In genomic region chr17:50504070-50504846, GRCm38 (mm10) we compare ENCODE assay signal across 26 mouse cellular contexts. TPM values are rescaled to one million over a fixed set of nuclear protein-coding genes. Genes with fewer than 3 reads are reported as not detected.
DNase-seq lines count a peak whose midpoint lies in the region; ATAC-seq lines count a peak whose summit lies in the region.
"Had no signal": no experiment of that assay in that cellular context is flagged by ENCODE, and none has a peak within 500 bp of the region (broad histone marks: within the 10 kb centered on the region; RNA-seq: fewer than 3 reads in every experiment).

No protein-coding gene starts in this region.

- H3K36me3 ChIP-seq in midbrain, embryonic 16.5 days (ENCODE audit: control insufficient read depth, insufficient read depth, low read length): no peaks in the 10 kb centered on the region
- H3K36me3 ChIP-seq: forebrain, embryonic 10.5 days; heart, embryonic 10.5 days; intestine, embryonic 15.5 days; limb, embryonic 13.5 days; liver, embryonic 12.5 days had no signal

- H3K4me3 ChIP-seq in midbrain, embryonic 16.5 days (ENCODE audit: low read depth, low read length): no peak overlapping the region
- H3K4me3 ChIP-seq: forebrain, embryonic 10.5 days; heart, embryonic 10.5 days; intestine, embryonic 15.5 days; limb, embryonic 13.5 days; liver, embryonic 12.5 days; megakaryocyte, embryonic 14.5 days had no signal

- H3K27me3 ChIP-seq in midbrain, embryonic 16.5 days (ENCODE audit: control insufficient read depth, insufficient read depth, low read depth, low read length): no peaks in the 10 kb centered on the region
- H3K27me3 ChIP-seq: intestine, embryonic 15.5 days had no signal

- H3K27ac ChIP-seq in midbrain, embryonic 16.5 days (ENCODE audit: low read length): no peak overlapping the region
- H3K27ac ChIP-seq: forebrain, embryonic 10.5 days; heart, embryonic 10.5 days; intestine, embryonic 15.5 days; limb, embryonic 13.5 days; liver, embryonic 12.5 days had no signal

- H3K4me2 ChIP-seq in midbrain, embryonic 16.5 days (ENCODE audit: low read length): no peak overlapping the region
- H3K4me2 ChIP-seq: intestine, embryonic 15.5 days; limb, embryonic 13.5 days; liver, embryonic 12.5 days had no signal

- peak; percentile 8 for DNase-seq in 3134 (ENCODE audit: extremely low read depth, insufficient read length, low spot score)
- peak; percentile 31 for DNase-seq in 3T3-L1 (ENCODE audit: low read depth, low spot score)
- DNase-seq in Muller cell, postnatal 12 days (ENCODE audit: inconsistent ontology term): peak; percentile 6
- no peak for DNase-seq in cerebellum, postnatal 36 days
- DNase-seq in cerebellum, adult 11-12 months: no peak
- DNase-seq: adrenal gland, postnatal 10 days; gastrocnemius, postnatal 36 days; kidney, adult 9 months; kidney, postnatal 25 days; layer of hippocampus, postnatal 36 days; lung, adult 18-20 months; lung, postnatal 10 days; right cerebral cortex, postnatal 25 days; spleen, adult 18-20 months; thymus, postnatal 25 days had no signal

- H3K9me3 ChIP-seq in midbrain, embryonic 16.5 days (replicated peaks; ENCODE audit: control insufficient read depth, low read length, poor library complexity, severe bottlenecking): no peaks in the 10 kb centered on the region
- H3K9me3 ChIP-seq: forebrain, embryonic 10.5 days; heart, embryonic 10.5 days; intestine, embryonic 15.5 days; limb, embryonic 13.5 days; liver, embryonic 12.5 days; megakaryocyte, embryonic 14.5 days had no signal

- 0 out of 2 replicates have a peak, but pooled peaks have one; percentile 3 for ATAC-seq in megakaryocyte progenitor cell, adult 5-6 weeks (replicated peaks; ENCODE audit: poor library complexity)
- no peak for ATAC-seq in midbrain, embryonic 16.5 days
- ATAC-seq: CD4-positive, CD25-positive, alpha-beta regulatory T cell, adult 4 months; forebrain, embryonic 16.5 days; hindbrain, embryonic 16.5 days; intestine, embryonic 15.5 days; liver, embryonic 12.5 days had no signal

- H3K4me1 ChIP-seq in midbrain, embryonic 16.5 days (ENCODE audit: control insufficient read depth, insufficient read depth, low read length): 0 out of 2 replicates have a peak, but pooled peaks cover 2% of the 10 kb centered on the region

- WGBS in midbrain, embryonic 16.5 days: 71% methylated on average over 6 of the region's 6 CpGs

- no peak overlapping the region for H3K9ac ChIP-seq in midbrain, embryonic 16.5 days (ENCODE audit: low read depth, low read length)
- H3K9ac ChIP-seq: intestine, embryonic 15.5 days; limb, embryonic 13.5 days; liver, embryonic 12.5 days had no signal

RNA-seq across cellular contexts. Expression of gene Plcl2, which starts 4.9 kb away (rescaled TPM):
- total RNA-seq in megakaryocyte progenitor cell, adult 5-6 weeks (2015): 25.0 and 29.6 TPM in 2 replicates
- 28.1 and 28.5 TPM in 2 replicates for total RNA-seq in megakaryocyte progenitor cell, adult 5-6 weeks (2017)
- 9.2 and 9.7 TPM in 2 replicates for polyA plus RNA-seq in midbrain, embryonic 16.5 days (2015; fragmentation: Nextera tagmentation; extraction: Ambion mirVana)

Comparison
In these comparisons a context has a peak if more than half of its experiments do, and no peak if none do; other contexts are left out.
1. DNase-seq: peak in 3134 (single experiment), 3T3-L1 (single experiment) and Muller cell, postnatal 12 days (single experiment); none in cerebellum, postnatal 36 days (0 of 2) and cerebellum, adult 11-12 months (single experiment).